Mouse (Mus musculus) layer of hippocampus, adult 8-10 months (tissue): ENCODE measurements around the gene Obp2a. TPM values are rescaled to one million over a fixed set of nuclear protein-coding genes. Genes with fewer than 3 reads are reported as not detected.
A peak's percentile ranks its signal among the peaks of the same experiment; 100 is the strongest.
"Not testable (repeated sequence)": the region's sequence is repeated elsewhere in the genome, so short reads cannot be mapped to it uniquely, and the experiment has no call there.

Source experiments
- DNase-seq, 2 experiments: peaks; one replicate each; pipeline ENCODE4 v3.0.0; 2022; ENCODE audit warnings: low spot score in 2 of 2
- total RNA-seq, 4 experiments: library from RNA; stranded (reverse); gene quantifications; 2 replicates each; pipeline ENCODE4 v1.2.4; 2022

Obp2a gene
- total RNA-seq, 4 experiments from 2014 or later = not detected

DNA sequence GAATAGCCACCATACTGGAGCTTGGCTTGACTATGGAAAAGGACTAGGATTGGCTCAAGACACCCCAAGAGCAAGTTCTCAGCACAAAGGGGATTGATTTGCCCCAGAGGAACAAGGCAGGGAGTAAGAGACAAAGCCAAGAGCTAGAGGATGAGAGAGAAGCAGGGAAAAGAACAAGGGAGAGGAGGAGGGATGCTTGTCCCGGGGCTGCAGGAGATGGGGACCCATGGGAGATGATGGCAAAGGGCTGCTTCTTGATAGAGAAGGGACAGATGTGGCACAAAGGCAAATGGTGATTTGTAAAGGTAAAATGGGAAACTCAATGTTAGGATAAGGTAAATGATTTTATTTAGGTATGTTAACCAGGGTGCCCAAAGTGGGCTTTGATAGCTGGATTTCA lies 9.2 kb downstream of the Obp2a start:
- DNase-seq = not testable (repeated sequence)

GRCm38 (mm10) chr2:25709791-25710190 lies 9.9 kb downstream of the Obp2a start:
- peak in 1 of 2 experiments; percentile 18 for DNase-seq

GRCm38 (mm10) chr2:25711641-25712040 lies 11.8 kb downstream of the Obp2a start:
- DNase-seq = not testable (repeated sequence)

GRCm38 (mm10) chr2:25717222-25717621 lies 17.4 kb downstream of the Obp2a start:
- DNase-seq = no peak

- DNase-seq = no peak
Observed at GRCm38 (mm10) chr2:25733199-25733930, 33.5 kb downstream of the Obp2a start.

DNA sequence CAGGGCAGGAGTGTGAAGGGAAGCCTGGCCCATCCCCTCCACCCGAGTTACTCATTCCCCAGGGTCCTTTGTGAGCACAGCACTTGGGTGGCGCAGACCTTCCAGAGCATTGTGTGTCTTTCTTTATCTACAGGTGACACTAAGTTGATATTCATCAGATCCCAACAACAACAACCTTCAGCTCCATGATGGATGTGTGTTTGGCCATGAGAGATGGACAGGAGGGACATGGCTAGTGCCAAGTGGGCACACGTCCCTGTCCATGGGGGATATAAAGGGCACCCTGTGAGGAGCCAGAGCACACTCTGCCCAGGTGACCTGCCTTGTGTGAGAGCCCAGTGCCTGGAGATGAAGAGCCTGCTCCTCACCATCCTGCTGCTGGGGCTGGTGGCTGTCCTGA lies 36.9 kb downstream of the Obp2a start, which contains the start of gene Obp2b:
TSS of gene Obp2b (plus strand) at position 301 of the 400 bp plus-strand sequence.
- not testable (repeated sequence) for DNase-seq

DNA sequence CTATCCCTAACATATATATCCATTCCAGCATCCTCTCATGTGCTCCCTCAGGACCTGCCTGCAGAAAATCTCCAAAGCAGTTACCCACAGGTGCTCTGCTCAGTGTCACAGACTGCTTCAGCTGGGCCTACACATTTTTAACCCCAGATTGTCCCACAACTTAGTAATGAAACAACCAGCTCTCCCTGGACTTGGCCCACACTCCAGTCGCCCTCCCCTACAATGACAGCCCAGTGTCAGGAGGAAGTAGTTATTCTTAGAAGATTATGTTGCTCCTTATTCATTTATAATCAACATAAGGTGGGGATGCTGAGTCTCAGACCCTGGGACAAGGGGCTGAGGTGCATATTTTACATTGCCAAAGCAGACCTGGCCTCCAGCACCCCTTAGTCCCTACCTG lies 41.8 kb downstream of the Obp2a start:
- DNase-seq = no peak

Other genes starting within 250 kb of the Obp2a start
- under 1 TPM in 2 of 4 experiments, not detected in 2; 0.43 to 0.92 TPM for gene Clic3, start 243.2 kb upstream of the Obp2a start, total RNA-seq
- 10 to 100 TPM; 60.3 to 63.5 (median 61.8) TPM for gene Paxx, start 238.9 kb upstream of the Obp2a start, total RNA-seq
- gene Ptgds, start 230.0 kb upstream of the Obp2a start, total RNA-seq = 1,000 to 10,000 TPM in 3 of 4 experiments, 100 to 1,000 TPM in 1; 912 to 1,488 (median 1,209) TPM
- not detected for gene Lcn12, start 206.1 kb upstream of the Obp2a start, total RNA-seq
- 100 to 1,000 TPM; 116 to 120 (median 118) TPM for gene Fbxw5, start 199.3 kb upstream of the Obp2a start, total RNA-seq
- gene C8g, start 198.3 kb upstream of the Obp2a start, total RNA-seq = 1 to 10 TPM in 3 of 4 experiments, under 1 TPM in 1; 0.77 to 1.4 (median 1.2) TPM
- gene Traf2, start 153.1 kb upstream of the Obp2a start, total RNA-seq = 10 to 100 TPM; 10.1 to 12.1 (median 10.7) TPM
- 100 to 1,000 TPM; 124 to 203 (median 161) TPM for gene Edf1, start 142.2 kb upstream of the Obp2a start, total RNA-seq
- 1 to 10 TPM in 3 of 4 experiments, under 1 TPM in 1; 0.96 to 3.8 (median 2.0) TPM for gene Mamdc4, start 125.2 kb upstream of the Obp2a start, total RNA-seq
- 10 to 100 TPM; 64.6 to 76.6 (median 69.6) TPM for gene Phpt1, start 124.8 kb upstream of the Obp2a start, total RNA-seq
- gene Ajm1, start 118.3 kb upstream of the Obp2a start, total RNA-seq = 100 to 1,000 TPM in 1 of 4 experiments, 10 to 100 TPM in 3; 82.9 to 103 (median 92.4) TPM
- gene Rabl6, start 91.5 kb upstream of the Obp2a start, total RNA-seq = 100 to 1,000 TPM; 127 to 168 (median 150) TPM
- gene Ccdc183, start 82.4 kb upstream of the Obp2a start, total RNA-seq = not detected
- 10 to 100 TPM; 14.9 to 24.0 (median 16.6) TPM for gene Tmem141, start 78.0 kb upstream of the Obp2a start, total RNA-seq
- gene Fcna, start 72.0 kb upstream of the Obp2a start, total RNA-seq = under 1 TPM; 0.45 to 0.80 (median 0.64) TPM
- gene Lcn8, start 46.9 kb upstream of the Obp2a start, total RNA-seq = not detected
- gene Lcn5, start 42.1 kb upstream of the Obp2a start, total RNA-seq = not detected
- gene Lcn6, start 23.3 kb upstream of the Obp2a start, total RNA-seq = not detected
- not detected for gene Lcn10, start 17.3 kb upstream of the Obp2a start, total RNA-seq
- 10 to 100 TPM; 72.4 to 98.0 (median 84.8) TPM for gene Bmyc, start 6.7 kb downstream of the Obp2a start, total RNA-seq
- under 1 TPM in 2 of 4 experiments, not detected in 2; 0.64 to 0.93 TPM for gene Obp2b, start 37.0 kb downstream of the Obp2a start, total RNA-seq
- not detected for gene Lcn3, start 65.5 kb downstream of the Obp2a start, total RNA-seq
- not detected for gene Lcn11, start 77.0 kb downstream of the Obp2a start, total RNA-seq
- not detected for gene Gm13539, start 82.2 kb downstream of the Obp2a start, total RNA-seq
- gene Glt6d1, start 115.8 kb downstream of the Obp2a start, total RNA-seq = not detected
- gene Lcn9, start 123.1 kb downstream of the Obp2a start, total RNA-seq = not detected
- not detected for gene Sohlh1, start 147.2 kb downstream of the Obp2a start, total RNA-seq
- gene Kcnt1, start 163.7 kb downstream of the Obp2a start, total RNA-seq = 10 to 100 TPM; 51.4 to 62.1 (median 53.9) TPM